Mouse (Mus musculus): ENCODE measurements around the gene Zfp57.
A peak's percentile ranks its signal among the peaks of the same experiment; 100 is the strongest.
"Not testable (repeated sequence)": the region's sequence is repeated elsewhere in the genome, so short reads cannot be mapped to it uniquely, and the experiment has no call there.

The Zfp57 gene

DNA sequence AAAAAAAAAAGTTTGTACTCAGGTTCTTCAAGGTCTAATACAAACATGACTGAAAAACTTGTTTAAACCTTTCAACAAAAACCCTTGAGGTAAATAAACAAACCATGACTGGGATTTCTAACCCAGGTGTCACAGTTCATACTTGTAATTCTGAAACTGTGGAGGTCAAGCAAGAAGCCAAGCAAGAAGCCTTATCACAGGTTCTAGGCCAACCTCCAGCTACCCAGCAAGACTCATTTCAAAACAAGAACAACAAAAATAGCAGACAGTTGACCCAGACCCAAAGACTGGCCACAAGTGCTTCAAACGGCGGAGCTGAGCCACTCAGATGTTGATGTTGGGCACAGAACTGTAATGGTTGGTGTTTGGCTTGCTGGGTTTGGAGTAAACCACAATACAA, 6.4 kb upstream of the Zfp57 start:
- no peak for DNase-seq (ENCODE audit: inconsistent age in 2 of 2, low spot score in 1 of 2)

DNA sequence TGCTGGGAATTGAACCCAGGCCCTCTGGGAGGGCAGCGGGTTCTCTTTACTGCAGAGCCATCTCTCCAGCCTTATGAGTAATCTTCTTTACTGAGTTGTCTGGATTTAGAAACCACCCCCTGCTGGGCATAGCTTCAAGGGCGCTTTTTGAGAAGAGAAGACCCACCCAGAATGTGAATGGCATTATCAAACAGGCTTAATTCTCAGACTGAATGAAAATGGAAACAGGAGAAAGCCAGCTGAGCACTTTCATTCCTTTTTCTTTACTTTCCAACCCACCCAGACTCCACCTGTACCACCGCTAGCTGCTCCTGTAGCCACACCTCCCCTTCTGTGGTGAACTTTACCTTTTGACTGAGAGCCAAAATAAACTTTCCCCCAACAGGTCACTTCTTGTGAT, 5.5 kb upstream of the Zfp57 start:
- no peak for DNase-seq (ENCODE audit: inconsistent age in 2 of 2, low spot score in 1 of 2)

- peak; percentile 72 to 91 for DNase-seq (ENCODE audit: inconsistent age in 2 of 2, low spot score in 1 of 2)
Observed at GRCm38 (mm10) chr17:36997033-36997735, 3.8 kb upstream of the Zfp57 start.

GRCm38 (mm10) chr17:36998477-36998876, 2.5 kb upstream of the Zfp57 start:
- no peak for DNase-seq (ENCODE audit: inconsistent age in 2 of 2, low spot score in 1 of 2)

- DNase-seq (ENCODE audit: inconsistent age in 2 of 2, low spot score in 1 of 2): peak; percentile 37 to 74
Observed at GRCm38 (mm10) chr17:37002364-37003330, 1.7 kb downstream of the Zfp57 start.

DNA sequence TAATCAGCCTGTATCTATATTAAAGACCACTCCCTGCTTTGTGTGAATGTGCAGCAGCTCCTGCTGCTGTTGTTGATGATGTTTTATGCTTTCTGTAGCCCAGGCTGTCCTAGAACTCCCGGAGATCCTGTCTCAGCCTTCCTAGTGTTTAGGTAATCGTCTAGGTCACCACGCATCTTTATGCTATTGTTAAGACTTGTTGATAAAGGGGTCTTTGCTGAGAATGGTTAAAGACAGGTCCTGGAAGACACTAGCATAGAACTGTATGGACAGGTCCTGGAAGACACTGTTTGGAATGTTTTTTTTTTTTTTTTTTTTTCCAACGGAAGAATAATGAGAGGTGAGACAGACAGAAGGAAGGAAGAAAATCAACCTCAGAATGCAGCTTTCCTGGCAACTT, 2.4 kb downstream of the Zfp57 start:
- DNase-seq (ENCODE audit: inconsistent age in 2 of 2, low spot score in 1 of 2): no peak

GRCm38 (mm10) chr17:37008161-37008560, 7.2 kb downstream of the Zfp57 start:
- no peak for DNase-seq (ENCODE audit: inconsistent age in 2 of 2, low spot score in 1 of 2)

- DNase-seq (ENCODE audit: inconsistent age in 2 of 2, low spot score in 1 of 2): no peak
Observed at GRCm38 (mm10) chr17:37009460-37010042, 8.6 kb downstream of the Zfp57 start.

DNA sequence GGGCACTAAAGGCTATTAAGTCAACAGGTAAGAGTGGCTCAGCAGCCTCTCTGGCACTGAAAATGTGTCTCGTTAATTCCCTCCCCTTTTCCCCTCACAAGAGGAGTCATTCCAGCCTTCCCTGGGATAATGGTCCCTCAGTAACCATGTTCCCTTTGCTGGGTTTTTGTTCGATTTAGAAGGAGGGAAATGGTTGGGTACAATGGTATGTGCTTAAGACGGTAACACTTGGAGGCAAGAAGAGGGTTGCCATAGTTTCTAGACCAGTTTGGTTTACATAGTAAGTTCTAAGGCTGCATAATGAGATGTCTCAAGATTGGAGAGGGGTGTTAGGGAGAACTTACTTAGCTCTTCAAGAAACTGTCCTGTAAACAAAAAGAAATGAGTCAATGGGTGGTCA, 10.8 kb downstream of the Zfp57 start:
- no peak for DNase-seq (ENCODE audit: inconsistent age in 2 of 2, low spot score in 1 of 2)

- no peak for DNase-seq (ENCODE audit: inconsistent age in 2 of 2, low spot score in 1 of 2)
Observed at GRCm38 (mm10) chr17:37012141-37012540, 11.2 kb downstream of the Zfp57 start.

DNA sequence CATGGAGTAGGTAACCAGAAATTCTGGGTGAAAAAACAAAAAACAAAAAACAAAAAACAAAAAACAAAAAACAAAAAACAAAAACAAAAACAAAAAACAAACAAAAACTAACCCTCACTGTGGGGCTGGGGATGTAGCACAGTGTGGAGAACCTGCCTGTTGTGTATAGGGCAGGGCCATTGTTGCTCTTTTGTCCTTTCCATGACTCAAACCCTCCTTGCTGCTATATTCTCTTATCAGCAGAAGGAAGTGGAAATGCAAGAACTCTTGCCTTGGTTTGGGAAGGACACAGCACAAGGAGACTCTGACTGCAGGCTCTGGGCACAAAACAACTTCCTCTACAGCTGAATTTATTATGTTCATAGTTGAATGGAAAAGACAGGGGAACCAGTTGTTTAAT, 15.4 kb downstream of the Zfp57 start:
- no peak for DNase-seq (ENCODE audit: inconsistent age in 2 of 2, low spot score in 1 of 2)

GRCm38 (mm10) chr17:37018328-37018727, 17.4 kb downstream of the Zfp57 start:
- no peak for DNase-seq (ENCODE audit: inconsistent age in 2 of 2, low spot score in 1 of 2)

DNA sequence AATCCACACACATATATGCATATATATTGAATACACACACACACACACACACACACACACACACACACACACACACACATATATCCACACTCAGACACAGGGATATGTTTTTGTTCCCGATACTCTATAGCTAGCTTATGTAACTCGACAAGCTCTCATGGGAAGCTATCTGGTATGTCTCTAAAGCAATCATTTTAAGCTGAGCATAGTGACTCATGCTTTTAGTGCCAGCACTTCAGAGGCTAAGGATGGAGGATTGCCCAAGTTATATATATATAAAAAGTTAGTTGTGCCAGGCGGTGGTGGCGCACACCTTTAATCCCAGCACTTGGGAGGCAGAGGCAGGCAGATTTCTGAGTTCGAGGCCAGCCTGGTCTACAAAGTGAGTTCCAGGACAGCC, 18.3 kb downstream of the Zfp57 start:
- DNase-seq (ENCODE audit: inconsistent age in 2 of 2, low spot score in 1 of 2): not testable (repeated sequence)

GRCm38 (mm10) chr17:37022628-37023576, 21.9 kb downstream of the Zfp57 start, which contains the start of gene Mog:
Mog (minus strand) TSS chr17:37023398.
- DNase-seq (ENCODE audit: inconsistent age in 2 of 2, low spot score in 1 of 2): no peak

- no peak for DNase-seq (ENCODE audit: inconsistent age in 2 of 2, low spot score in 1 of 2)
Observed at GRCm38 (mm10) chr17:37026425-37026824, 25.5 kb downstream of the Zfp57 start.

- DNase-seq (ENCODE audit: inconsistent age in 2 of 2, low spot score in 1 of 2): no peak
Observed at GRCm38 (mm10) chr17:37027486-37027885, 26.5 kb downstream of the Zfp57 start.

DNA sequence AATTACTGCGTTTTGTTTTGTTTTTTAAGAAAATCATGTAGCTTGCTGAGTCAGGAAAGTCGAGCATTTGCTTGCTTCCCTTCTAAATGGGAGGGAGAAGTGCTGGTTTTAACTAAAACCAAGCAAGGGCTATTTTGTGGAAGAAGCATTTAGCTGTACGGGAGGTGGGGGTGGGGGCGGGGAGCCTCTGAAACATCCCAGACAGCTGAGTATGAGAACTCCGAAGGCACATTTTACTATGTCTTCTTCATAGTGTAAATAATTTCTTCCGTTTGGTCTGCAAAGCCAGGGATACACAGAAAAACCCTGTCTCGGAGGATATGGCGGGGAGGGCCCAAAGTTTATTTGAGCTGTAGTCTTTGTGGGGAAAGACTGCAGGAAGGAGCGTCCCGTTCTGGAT, 27.2 kb downstream of the Zfp57 start:
- no peak for DNase-seq (ENCODE audit: inconsistent age in 2 of 2, low spot score in 1 of 2)

GRCm38 (mm10) chr17:37028683-37029120, 27.7 kb downstream of the Zfp57 start:
- DNase-seq (ENCODE audit: inconsistent age in 2 of 2, low spot score in 1 of 2): peak; percentile 88 to 96

- no peak for DNase-seq (ENCODE audit: inconsistent age in 2 of 2, low spot score in 1 of 2)
Observed at GRCm38 (mm10) chr17:37029162-37029561, 28.2 kb downstream of the Zfp57 start.

DNA sequence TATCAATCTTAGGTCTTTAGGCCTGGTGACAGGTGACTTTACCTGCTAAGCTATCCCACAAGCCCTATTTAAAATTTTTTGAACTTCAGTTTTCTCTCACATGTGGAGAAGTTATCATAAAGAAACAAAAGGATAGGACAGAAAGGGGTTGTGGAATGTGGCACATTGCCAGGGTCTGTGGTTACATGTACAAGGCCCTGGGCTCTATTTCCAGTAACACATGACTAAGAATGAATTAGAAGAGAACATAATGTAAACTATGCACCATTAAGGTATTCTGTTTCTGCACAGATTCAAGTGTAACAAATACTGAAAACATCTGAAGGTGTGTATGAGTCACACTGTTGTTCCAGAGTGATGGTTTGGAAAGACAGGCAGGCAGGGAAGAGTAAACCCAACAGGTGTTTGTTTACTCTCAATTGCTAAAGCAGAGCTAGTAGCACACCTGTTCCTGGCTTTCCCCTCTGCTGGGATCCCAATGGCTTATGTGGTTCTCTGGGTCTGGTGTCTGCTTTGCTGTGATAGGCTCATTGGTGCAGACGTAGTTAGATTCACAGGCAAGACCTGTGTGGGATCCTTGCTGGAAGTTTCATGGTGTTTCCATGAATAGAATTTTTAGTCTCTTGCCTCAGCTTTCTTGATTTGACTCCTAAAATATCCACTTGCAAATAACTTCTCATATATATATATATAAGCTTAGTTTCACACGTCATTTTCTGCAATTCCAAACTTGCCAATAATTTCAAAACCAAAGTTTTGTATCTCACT, 38.3 kb downstream of the Zfp57 start:
- no peak for DNase-seq (ENCODE audit: inconsistent age in 2 of 2, low spot score in 1 of 2)

All from adrenal gland, adult (tissue).